Mouse (Mus musculus) MN1 (cell line): ENCODE results near the gene Dph6.

Source experiments
- DNase-seq: peaks from one replicate; pipeline ENCODE4 v3.0.0-alpha.2; 2016; ENCODE audit warnings: low spot score

Dph6 gene

DNA sequence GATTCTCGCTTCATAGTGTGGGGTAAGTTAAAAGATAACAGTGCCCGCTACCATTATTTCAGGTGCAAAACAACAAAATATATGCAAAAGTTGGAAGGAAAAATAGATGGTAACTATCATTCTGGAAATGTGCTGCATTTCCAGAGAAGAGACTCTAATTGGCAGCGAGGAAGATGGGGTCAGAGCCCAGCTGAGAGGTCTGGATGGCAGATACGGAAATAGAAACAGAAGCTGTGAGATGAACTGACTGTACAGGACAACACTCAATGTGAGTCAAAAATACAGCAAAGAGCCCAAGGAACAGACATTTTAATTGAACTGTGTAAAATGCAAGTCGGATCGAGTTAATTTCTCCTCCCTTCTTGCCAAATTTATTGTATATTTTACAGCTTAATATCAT is 114.3 kb downstream of the Dph6 start:
- DNase-seq: no peak

DNA sequence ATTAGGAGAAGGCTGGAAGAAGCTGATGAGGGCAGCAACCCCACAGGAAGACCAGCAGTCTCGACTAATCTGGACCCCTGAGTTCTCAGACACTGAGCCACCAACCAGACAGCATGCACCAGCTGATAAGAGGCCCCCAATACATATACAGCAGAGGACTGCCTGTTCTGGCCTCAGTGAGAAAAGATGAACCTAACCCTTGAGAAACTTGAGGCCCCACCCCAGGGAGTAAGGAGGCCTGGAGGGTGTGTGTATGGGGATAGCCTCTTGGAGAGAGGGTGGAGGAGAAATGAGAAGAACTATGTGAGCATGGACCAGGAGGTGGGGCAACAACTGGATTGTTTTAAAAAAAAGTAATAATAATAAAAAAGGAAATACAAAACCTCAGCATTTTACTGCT is 118.7 kb downstream of the Dph6 start:
- no peak for DNase-seq

DNA sequence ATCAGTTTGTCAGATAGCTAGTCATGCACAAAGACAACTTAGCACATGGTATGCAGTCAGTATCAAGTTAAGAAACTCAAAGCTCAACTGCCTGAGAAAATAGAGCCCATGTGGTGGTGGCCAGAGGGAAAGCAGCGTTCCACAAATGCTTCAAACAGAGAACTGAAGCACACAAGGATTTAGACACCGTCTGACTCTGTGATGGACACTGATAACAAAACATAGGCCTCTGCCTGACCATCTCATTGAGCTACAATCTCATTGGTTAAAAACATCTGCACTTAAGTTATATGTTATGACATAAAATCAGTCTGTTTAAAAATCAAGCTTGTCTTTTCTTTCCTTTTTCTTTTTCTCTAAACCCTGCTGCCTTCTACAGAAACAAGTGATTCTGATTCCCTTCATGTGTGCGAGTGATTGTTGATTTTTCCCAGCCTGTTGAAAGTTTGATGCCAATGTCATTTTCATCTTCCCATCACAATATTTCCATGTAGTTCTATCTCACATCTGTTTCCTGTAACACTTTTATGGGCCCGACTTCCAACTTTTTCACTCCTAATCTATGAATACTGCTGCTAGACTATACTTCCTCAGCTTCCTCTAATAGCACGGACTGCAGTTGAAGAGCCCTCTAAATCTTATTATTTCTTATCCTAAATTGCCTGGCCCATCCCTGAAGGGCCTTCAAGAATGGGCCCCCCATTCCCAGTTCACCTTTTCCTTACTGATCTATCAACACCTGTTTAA is 123.6 kb downstream of the Dph6 start:
- DNase-seq: no peak

DNA sequence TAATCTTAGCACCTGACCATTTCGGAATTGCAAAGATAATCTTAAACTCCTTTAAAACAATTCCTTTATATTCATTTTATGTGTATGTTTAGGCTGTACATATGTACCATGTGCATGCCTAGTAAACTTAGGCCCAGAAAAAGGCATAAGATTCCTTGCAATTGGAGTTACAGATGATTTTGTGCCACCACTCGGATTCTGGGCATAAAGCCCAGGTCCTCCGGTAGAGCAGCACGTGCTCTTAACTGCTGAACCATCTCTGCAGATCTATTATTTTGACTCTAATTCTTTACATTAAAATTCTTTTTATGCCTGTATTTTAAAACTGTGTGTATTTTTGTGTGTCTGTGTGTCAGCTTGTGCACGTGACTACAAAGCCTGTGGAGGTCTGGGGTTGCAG is 134.3 kb downstream of the Dph6 start:
- no peak for DNase-seq

DNA sequence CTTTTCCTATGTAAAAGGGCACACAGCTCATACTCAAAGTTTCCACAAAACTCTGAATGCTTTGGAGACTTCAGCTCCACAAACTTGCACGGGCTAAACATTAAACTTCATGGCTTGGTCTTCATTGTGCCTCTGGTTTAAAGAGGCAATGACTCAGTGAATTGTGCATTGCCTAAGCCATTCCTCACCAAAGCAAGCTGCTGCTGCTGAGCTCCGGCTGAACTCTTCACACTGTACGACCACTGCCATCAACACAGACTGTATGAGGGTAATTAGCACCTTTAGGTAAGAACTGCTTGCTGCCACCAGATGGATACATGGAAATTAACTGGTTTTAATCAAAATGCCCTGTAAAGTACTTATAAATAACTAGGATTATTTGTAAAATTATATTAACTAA is 134.9 kb downstream of the Dph6 start:
- DNase-seq: no peak

DNA sequence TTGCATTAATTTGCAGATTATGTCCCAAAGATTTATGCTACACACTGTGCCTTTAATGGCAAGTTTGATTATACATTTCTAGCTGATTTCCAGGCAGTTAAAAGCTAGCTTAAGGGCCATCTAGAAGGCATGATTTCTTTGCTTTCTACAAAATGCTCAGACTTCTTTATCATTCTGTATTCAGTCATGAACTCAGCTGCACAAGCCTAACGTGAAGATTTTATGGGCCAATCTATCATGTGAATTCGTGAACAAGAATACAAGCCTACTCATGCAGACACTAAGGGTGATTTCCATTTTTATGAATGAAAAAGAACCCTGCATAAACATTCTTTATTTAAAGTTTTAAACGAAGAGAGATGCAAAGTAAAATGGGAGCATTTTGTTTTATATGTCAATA is 162.4 kb downstream of the Dph6 start:
- DNase-seq: no peak

DNA sequence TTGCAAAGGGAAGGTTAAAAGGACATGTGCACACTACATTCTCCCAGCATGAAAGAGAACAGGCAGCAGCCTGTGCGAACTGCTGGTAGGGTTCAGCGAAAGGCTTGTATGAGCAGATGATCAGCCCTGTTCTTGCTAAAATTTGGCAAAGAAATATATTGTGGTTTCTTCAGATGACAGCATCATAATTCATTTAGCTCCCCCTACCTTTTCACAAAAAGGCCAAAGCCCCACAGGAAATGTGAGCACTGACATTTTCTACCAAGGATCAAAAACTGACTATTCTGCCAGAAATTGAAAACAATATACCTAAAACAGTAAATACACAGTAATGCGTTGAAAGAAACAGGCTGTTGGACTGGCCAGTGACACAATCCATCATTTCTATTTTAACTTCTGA is 162.9 kb downstream of the Dph6 start:
- no peak for DNase-seq

DNA sequence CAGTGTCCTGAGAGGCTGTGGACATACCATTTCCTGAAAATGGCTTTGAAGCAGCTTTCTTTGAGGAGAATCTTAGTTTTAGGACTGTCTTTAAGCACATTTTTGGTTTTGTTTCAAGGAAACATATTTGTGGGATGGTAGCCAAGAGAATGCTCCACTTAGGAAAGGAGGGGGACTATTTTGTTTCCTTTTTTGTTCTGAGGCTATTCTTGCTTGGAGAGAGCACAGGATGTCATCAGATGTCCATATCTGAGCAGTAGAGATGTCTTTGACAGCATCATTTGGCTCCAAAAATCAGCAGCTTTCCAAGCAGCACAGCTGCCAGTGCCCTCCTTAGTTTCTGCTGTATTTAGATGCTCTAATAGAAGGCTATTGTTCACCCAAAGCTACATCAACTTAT is 167.8 kb downstream of the Dph6 start:
- DNase-seq: no peak
